Mouse (Mus musculus) hindbrain, postnatal 0 days (tissue): ENCODE data around the gene Repin1. TPM values are rescaled to one million over a fixed set of nuclear protein-coding genes. Genes with fewer than 3 reads are reported as not detected.
A peak's percentile ranks its signal among the peaks of the same experiment; 100 is the strongest.

ENCODE experiments used
- ATAC-seq: fragments of 200-750 bp; cut with Nextera tagmentation; 2 replicates; pipeline ENCODE4 v1.8.0; 2017; ENCODE audit warnings: mild to moderate bottlenecking, moderate TSS enrichment, moderate library complexity
- DNase-seq: peaks from one replicate; pipeline ENCODE4 v3.0.0-alpha.2; 2015; ENCODE audit warnings: low spot score
- H3K27ac ChIP-seq: fragments of 300-500 bp; sonication (generic); 2 replicates; pipeline ENCODE4 v1.5.1; 2014; ENCODE audit warnings: mild to moderate bottlenecking
- H3K27me3 ChIP-seq: fragments of 300-500 bp; sonication (generic); 2 replicates; pipeline ENCODE4 v1.6.1; 2014; ENCODE audit warnings: low read length, mixed read lengths; ENCODE audit not compliant: insufficient read depth
- H3K36me3 ChIP-seq: fragments of 300-500 bp; sonication (generic); 2 replicates; pipeline ENCODE4 v1.6.1; 2014; ENCODE audit warnings: low read length, mixed read lengths; ENCODE audit not compliant: insufficient read depth
- H3K4me1 ChIP-seq: fragments of 300-500 bp; sonication (generic); 2 replicates; pipeline ENCODE4 v1.6.1; 2014; ENCODE audit warnings: antibody characterized with exemption, low read length, mixed read lengths; ENCODE audit not compliant: insufficient read depth
- H3K4me2 ChIP-seq: fragments of 300-500 bp; sonication (generic); 2 replicates; pipeline ENCODE4 v1.6.1; 2014; ENCODE audit warnings: low read depth, mild to moderate bottlenecking, low read length, moderate library complexity, mixed read lengths
- H3K4me3 ChIP-seq: fragments of 300-500 bp; sonication (generic); 2 replicates; pipeline ENCODE4 v1.5.1; 2014; ENCODE audit warnings: low read length
- H3K9ac ChIP-seq: fragments of 300-500 bp; sonication (generic); replicated peaks from 2 replicates; pipeline ENCODE4 v1.6.1; 2014; ENCODE audit warnings: mild to moderate bottlenecking, low read length, moderate library complexity, mixed read lengths
- H3K9me3 ChIP-seq: fragments of 300-500 bp; sonication (generic); 2 replicates; pipeline ENCODE4 v1.6.1; 2016; ENCODE audit warnings: low read length, mixed read lengths
- CTCF ChIP-seq: IDR thresholded peaks from 2 replicates; pipeline ENCODE4 v1.5.1; 2016; ENCODE audit warnings: antibody characterized with exemption, control low read depth, low read depth
- WGBS: fragments of 180-500 bp; shearing (Covaris S2); extraction: QIAGEN DNeasy Blood & Tissue Kit; methylation state at CpG from one replicate; pipeline ENCODE4 v1.1.7; 2014; 5-methylcytosine and 5-hydroxymethylcytosine counted together
- polyA plus RNA-seq: library from polyadenylated mRNA; unstranded; fragments of >200 nt; fragmentation: Nextera tagmentation; extraction: Ambion mirVana; gene quantifications from 2 replicates; pipeline ENCODE4 v1.2.1, GENCODE M21; 2015
- total RNA-seq: library from RNA; depleted of rRNA; stranded (reverse); fragments of >200 nt; gene quantifications from 2 replicates; pipeline ENCODE4 v1.2.3, GENCODE M21; 2014; rRNA removed

Repin1 gene
- total and polyA plus RNA-seq, 2 experiments from 2014 or later: 40.6 to 83.1 TPM

GRCm38 (mm10) chr6:48642764-48643292 is 49.1 kb downstream of the Repin1 start:
- H3K9me3 ChIP-seq: no peaks in the 10 kb centered on the region
- ATAC-seq (peak; percentile 37), DNase-seq (peak; percentile 93)
- no peak overlapping the region for H3K27ac ChIP-seq
- H3K9ac ChIP-seq: no peak overlapping the region
- no peaks in the 10 kb centered on the region for H3K27me3 ChIP-seq
- no peaks in the 10 kb centered on the region for H3K36me3 ChIP-seq
- no peaks in the 10 kb centered on the region for H3K4me1 ChIP-seq
- 19% methylated on average over 4 of the region's 4 CpGs for WGBS
- H3K4me3 ChIP-seq: no peak overlapping the region
- peak; percentile 77 for TF ChIP-seq CTCF
- no peak overlapping the region for H3K4me2 ChIP-seq

- Histone ChIP-seq H3K9ac (no peak overlapping the region), H3K4me2 (no peak overlapping the region), H3K9me3 (no peaks in the 10 kb centered on the region), H3K27ac (no peak overlapping the region), H3K27me3 (no peaks in the 10 kb centered on the region), H3K4me1 (no peaks in the 10 kb centered on the region), H3K4me3 (no peak overlapping the region), H3K36me3 (no peaks in the 10 kb centered on the region)
- ATAC-seq (peak; percentile 50; the same call in 1 of the 2 replicates), DNase-seq (peak; percentile 84)
- 13% methylated on average over 12 of the region's 12 CpGs for WGBS
- TF ChIP-seq CTCF: peak; percentile 88
Observed at GRCm38 (mm10) chr6:48645660-48646308, 52.1 kb downstream of the Repin1 start.

- H3K9me3 ChIP-seq: no peaks in the 10 kb centered on the region
- ATAC-seq (no peak), DNase-seq (no peak)
- H3K27me3 ChIP-seq: no peaks in the 10 kb centered on the region
- no peak overlapping the region for H3K4me2 ChIP-seq
- WGBS: 86% methylated on average over 4 of the region's 4 CpGs
- H3K4me1 ChIP-seq: no peaks in the 10 kb centered on the region
- TF ChIP-seq CTCF: no peak
- H3K27ac ChIP-seq: no peak overlapping the region
- H3K36me3 ChIP-seq: no peaks in the 10 kb centered on the region
- H3K4me3 ChIP-seq: no peak overlapping the region
- no peak overlapping the region for H3K9ac ChIP-seq
Observed at GRCm38 (mm10) chr6:48646309-48646690, 52.6 kb downstream of the Repin1 start.

- Histone ChIP-seq H3K27ac (no peak within 1 kb of the TSS), H3K4me3 (no peak within 1 kb of the TSS), H3K27me3 (no peaks in the 10 kb centered on the region), H3K4me2 (no peak within 1 kb of the TSS), H3K9ac (no peak within 1 kb of the TSS), H3K9me3 (no peaks in the 10 kb centered on the region), H3K36me3 (no peaks in the 10 kb centered on the region), H3K4me1 (no peaks in the 10 kb centered on the region)
- 36% methylated on average over 3 of the region's 3 CpGs for WGBS
- 0 out of 2 replicates have a peak, but pooled peaks have one; percentile 62 for ATAC-seq
- peak; percentile 57 for TF ChIP-seq CTCF
- DNase-seq: peak; percentile 44
Observed at GRCm38 (mm10) chr6:48646995-48647394, 53.3 kb downstream of the Repin1 start, which contains the start of gene Gimap8. Gene Gimap8, plus strand, starts transcription at chr6:48647234.

GRCm38 (mm10) chr6:48647611-48648010 is 53.9 kb downstream of the Repin1 start:
- Histone ChIP-seq H3K4me3 (no peak overlapping the region), H3K4me1 (no peaks in the 10 kb centered on the region), H3K36me3 (no peaks in the 10 kb centered on the region), H3K27me3 (no peaks in the 10 kb centered on the region), H3K4me2 (no peak overlapping the region), H3K27ac (no peak overlapping the region), H3K9me3 (no peaks in the 10 kb centered on the region), H3K9ac (no peak overlapping the region)
- WGBS: 90% methylated on average over 2 of the region's 2 CpGs
- no peak for ATAC-seq
- no peak for DNase-seq
- TF ChIP-seq CTCF: no peak

Other genes starting within 250 kb of the Repin1 start
- 38.4 and 49.8 TPM in 2 replicates for gene Krba1, start 198.3 kb upstream of the Repin1 start, total RNA-seq
- gene Krba1, start 198.3 kb upstream of the Repin1 start, polyA plus RNA-seq: 19.1 and 20.5 TPM in 2 replicates
- gene Zfp467, start 148.1 kb upstream of the Repin1 start, total RNA-seq: 27.5 and 61.1 TPM in 2 replicates
- 39.1 and 39.4 TPM in 2 replicates for gene Zfp467, start 148.1 kb upstream of the Repin1 start, polyA plus RNA-seq
- 0.73 and 0.86 TPM in 2 replicates for gene Sspo, start 145.7 kb upstream of the Repin1 start, total RNA-seq
- gene Sspo, start 145.7 kb upstream of the Repin1 start, polyA plus RNA-seq: 0.10 and 0.38 TPM in 2 replicates
- gene Atp6v0e2, start 56.3 kb upstream of the Repin1 start, total RNA-seq: 407 and 443 TPM in 2 replicates
- gene Atp6v0e2, start 56.3 kb upstream of the Repin1 start, polyA plus RNA-seq: 446 and 455 TPM in 2 replicates
- 32.0 and 50.1 TPM in 2 replicates for gene Lrrc61, start 39.1 kb upstream of the Repin1 start, total RNA-seq
- gene Lrrc61, start 39.1 kb upstream of the Repin1 start, polyA plus RNA-seq: 14.2 and 15.7 TPM in 2 replicates
- gene Rarres2, start 21.1 kb upstream of the Repin1 start, total RNA-seq: 2.7 and 4.3 TPM in 2 replicates
- 10.0 and 10.4 TPM in 2 replicates for gene Rarres2, start 21.1 kb upstream of the Repin1 start, polyA plus RNA-seq
- gene Gm45021, start 4.3 kb upstream of the Repin1 start, total RNA-seq: not detected in 2 replicates
- not detected in 2 replicates for gene Gm45021, start 4.3 kb upstream of the Repin1 start, polyA plus RNA-seq
- gene Gm44965, start 58 bp downstream of the Repin1 start, total RNA-seq: not detected in 2 replicates
- gene Gm44965, start 58 bp downstream of the Repin1 start, polyA plus RNA-seq: 0.54 TPM in 1 of 2 replicates, not detected in the other
- gene Zfp775, start 8.2 kb downstream of the Repin1 start, total RNA-seq: 11.6 and 13.5 TPM in 2 replicates
- gene Zfp775, start 8.2 kb downstream of the Repin1 start, polyA plus RNA-seq: 7.2 and 8.8 TPM in 2 replicates
- gene AI854703, start 32.9 kb downstream of the Repin1 start, total RNA-seq: 53.3 and 54.9 TPM in 2 replicates
- gene AI854703, start 32.9 kb downstream of the Repin1 start, polyA plus RNA-seq: 29.3 and 30.2 TPM in 2 replicates
- 0.72 and 1.3 TPM in 2 replicates for gene Gimap8, start 53.4 kb downstream of the Repin1 start, total RNA-seq
- 0.40 and 0.49 TPM in 2 replicates for gene Gimap8, start 53.4 kb downstream of the Repin1 start, polyA plus RNA-seq
- 2.1 and 2.4 TPM in 2 replicates for gene Gimap9, start 82.2 kb downstream of the Repin1 start, total RNA-seq
- gene Gimap9, start 82.2 kb downstream of the Repin1 start, polyA plus RNA-seq: 1.2 and 2.0 TPM in 2 replicates
- gene Gimap4, start 90.7 kb downstream of the Repin1 start, total RNA-seq: 0.78 and 1.6 TPM in 2 replicates
- 0.56 and 0.66 TPM in 2 replicates for gene Gimap4, start 90.7 kb downstream of the Repin1 start, polyA plus RNA-seq
- 3.5 and 5.7 TPM in 2 replicates for gene Gimap6, start 114.3 kb downstream of the Repin1 start, total RNA-seq
- gene Gimap6, start 114.3 kb downstream of the Repin1 start, polyA plus RNA-seq: 6.7 and 7.1 TPM in 2 replicates
- gene Gm28053, start 124.7 kb downstream of the Repin1 start, total RNA-seq: not detected in 2 replicates
- not detected in 2 replicates for gene Gm28053, start 124.7 kb downstream of the Repin1 start, polyA plus RNA-seq
- gene Gimap7, start 124.7 kb downstream of the Repin1 start, total RNA-seq: not detected in 2 replicates
- not detected in 2 replicates for gene Gimap7, start 124.7 kb downstream of the Repin1 start, polyA plus RNA-seq
- 4.1 and 4.5 TPM in 2 replicates for gene Gimap1, start 145.2 kb downstream of the Repin1 start, total RNA-seq
- 2.8 and 3.7 TPM in 2 replicates for gene Gimap1, start 145.2 kb downstream of the Repin1 start, polyA plus RNA-seq
- 0.68 and 5.1 TPM in 2 replicates for gene Gimap5, start 152.3 kb downstream of the Repin1 start, total RNA-seq
- gene Gimap5, start 152.3 kb downstream of the Repin1 start, polyA plus RNA-seq: 1.9 and 2.4 TPM in 2 replicates
- not detected in 2 replicates for gene Gimap3, start 177.0 kb downstream of the Repin1 start, total RNA-seq
- not detected in 2 replicates for gene Gimap3, start 177.0 kb downstream of the Repin1 start, polyA plus RNA-seq
- 27.2 and 45.4 TPM in 2 replicates for gene Tmem176a, start 247.0 kb downstream of the Repin1 start, total RNA-seq
- 35.8 and 40.1 TPM in 2 replicates for gene Tmem176a, start 247.0 kb downstream of the Repin1 start, polyA plus RNA-seq
- 81.9 and 108 TPM in 2 replicates for gene Tmem176b, start 247.6 kb downstream of the Repin1 start, total RNA-seq
- gene Tmem176b, start 247.6 kb downstream of the Repin1 start, polyA plus RNA-seq: 148 and 152 TPM in 2 replicates